Mouse (Mus musculus) Patski (cell line): ENCODE measurements at regions not wholly inside any gene's neighbourhood (a gene's known extent, or its start where the extent isn't known, plus 50 kb on each side); places are given as distances from the start of the nearest gene placed in this dataset.

Experiments used
- ATAC-seq: fragments of 100-300 bp; one replicate; pipeline ENCODE4 v1.8.0; 2021
- CTCF ChIA-PET: fragments of 350-600 bp; sonication (Branson Sonifier 250); formaldehyde crosslinking; loops from one replicate; lab custom pipeline; 2022; ENCODE audit warnings: inconsistent platforms; lab: Charles Lee
- POLR2A ChIA-PET: fragments of 350-600 bp; sonication (Branson Sonifier 250); formaldehyde crosslinking; loops from one replicate; lab custom pipeline; 2022; ENCODE audit warnings: antibody characterized with exemption, inconsistent platforms; lab: Charles Lee
- DNase-seq: peaks from one replicate; pipeline ENCODE4 v3.0.0-alpha.2; 2011; ENCODE audit warnings: low read depth, low spot score
- H3K27me3 ChIP-seq: fragments of 371-371 bp; one replicate; pipeline ENCODE4 v1.5.1; 2021
- CTCF ChIP-seq: fragments of 100-300 bp; IDR thresholded peaks from one replicate; pipeline ENCODE4 v1.5.1; 2021
- in situ Hi-C: fragments of 300-500 bp; cut with MboI; formaldehyde crosslinking; loops from 3 replicates; pipeline ENCODE4 v1.11.1; 2018; ENCODE audit warnings: low pct_unique_long_range_greater_than_20kb, mixed read lengths

DNA sequence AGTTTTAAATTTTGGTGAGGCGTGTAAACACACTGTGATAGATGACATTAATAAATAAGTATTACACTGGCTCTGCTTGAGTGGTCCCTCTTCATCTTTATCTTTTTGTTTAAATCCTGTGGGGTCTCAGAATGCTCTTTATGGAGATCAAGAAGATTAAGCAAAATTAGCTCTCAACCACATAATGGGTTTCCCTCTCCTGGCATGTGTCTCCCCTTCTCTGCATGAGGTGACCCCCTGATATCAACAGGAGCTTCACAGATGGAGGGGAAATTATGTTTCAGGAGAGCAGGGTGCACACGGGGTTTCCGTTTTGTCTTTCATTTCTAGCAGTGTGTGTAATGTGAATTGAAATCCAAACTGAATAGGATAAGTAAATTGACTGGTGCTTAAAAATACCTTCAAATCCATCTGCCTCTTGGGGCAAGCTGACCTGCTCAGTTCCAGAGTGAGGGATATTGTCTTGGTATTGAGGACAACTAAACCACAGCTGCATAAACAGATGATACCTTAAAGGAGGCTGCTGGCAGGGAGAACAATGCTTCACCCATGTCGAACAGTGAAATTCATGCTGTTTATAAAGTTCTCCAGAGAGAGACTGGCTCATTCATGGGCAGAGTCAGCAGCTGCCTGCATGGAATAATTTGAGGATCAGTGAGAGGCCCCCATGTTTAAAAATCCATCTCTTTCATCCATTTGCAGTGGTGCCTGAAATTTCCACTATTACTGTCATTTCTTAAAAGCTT, 518.3 kb upstream of the Nr2f1 start:
- CTCF ChIA-PET, result no interaction called here
- no peak for TF ChIP-seq CTCF
- POLR2A ChIA-PET, result no interaction called here
- DNase-seq, result no peak
- no peak for ATAC-seq
- H3K27me3 ChIP-seq, result no peaks in the 10 kb centered on the region
- in situ Hi-C loops, result no loop called here

DNA sequence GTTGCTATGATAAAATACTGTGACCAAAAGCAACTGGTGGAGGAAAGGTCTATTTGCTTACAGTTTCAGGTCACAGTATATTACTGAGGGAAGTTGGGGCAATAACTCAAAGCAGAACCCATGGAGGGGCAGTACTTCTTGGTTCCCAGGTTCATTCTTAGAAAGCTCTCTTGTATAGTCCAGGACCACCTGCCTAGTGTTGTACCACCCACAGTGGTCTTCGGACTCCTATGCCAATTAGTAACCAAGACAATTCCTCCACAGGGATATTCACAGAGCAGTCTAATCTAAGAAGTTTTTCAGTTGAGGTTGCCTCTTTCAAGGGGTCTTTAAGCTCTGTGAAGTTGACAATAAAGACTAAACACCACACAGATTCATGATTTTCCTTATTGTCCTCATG, 517.6 kb upstream of the Nr2f1 start:
- TF ChIP-seq CTCF, result no peak
- CTCF ChIA-PET, result no interaction called here

DNA sequence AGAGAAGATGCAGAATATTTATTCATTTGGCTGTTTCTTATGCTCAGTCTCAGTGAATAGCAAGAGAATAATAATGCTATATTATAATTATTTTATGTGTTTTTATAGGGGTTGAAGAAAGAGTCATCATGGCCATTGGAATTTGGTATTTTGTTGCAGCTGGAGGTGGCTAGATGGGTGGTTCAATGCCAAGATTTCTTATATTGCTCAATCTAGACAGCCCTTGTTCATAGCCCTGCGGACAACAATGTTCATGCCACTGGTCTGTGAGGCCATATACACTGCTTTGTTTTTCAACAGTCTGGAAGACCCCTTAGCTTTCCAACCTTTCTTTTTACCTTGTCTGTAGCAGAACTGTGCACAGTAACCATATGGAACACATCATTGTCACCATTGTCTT, 505.1 kb upstream of the Nr2f1 start:
- TF ChIP-seq CTCF, result no peak
- H3K27me3 ChIP-seq, result no peaks in the 10 kb centered on the region
- in situ Hi-C loops, result no loop called here
- DNase-seq (no peak), ATAC-seq (no peak)
- ChIA-PET POLR2A (no interaction called here), CTCF (no interaction called here)

More for the DNA sequence above, 517.6 kb upstream of the Nr2f1 start:
- no peaks in the 10 kb centered on the region for H3K27me3 ChIP-seq
- ATAC-seq, result no peak
- no peak for DNase-seq
- POLR2A ChIA-PET, result no interaction called here
- in situ Hi-C loops, result no loop called here

DNA sequence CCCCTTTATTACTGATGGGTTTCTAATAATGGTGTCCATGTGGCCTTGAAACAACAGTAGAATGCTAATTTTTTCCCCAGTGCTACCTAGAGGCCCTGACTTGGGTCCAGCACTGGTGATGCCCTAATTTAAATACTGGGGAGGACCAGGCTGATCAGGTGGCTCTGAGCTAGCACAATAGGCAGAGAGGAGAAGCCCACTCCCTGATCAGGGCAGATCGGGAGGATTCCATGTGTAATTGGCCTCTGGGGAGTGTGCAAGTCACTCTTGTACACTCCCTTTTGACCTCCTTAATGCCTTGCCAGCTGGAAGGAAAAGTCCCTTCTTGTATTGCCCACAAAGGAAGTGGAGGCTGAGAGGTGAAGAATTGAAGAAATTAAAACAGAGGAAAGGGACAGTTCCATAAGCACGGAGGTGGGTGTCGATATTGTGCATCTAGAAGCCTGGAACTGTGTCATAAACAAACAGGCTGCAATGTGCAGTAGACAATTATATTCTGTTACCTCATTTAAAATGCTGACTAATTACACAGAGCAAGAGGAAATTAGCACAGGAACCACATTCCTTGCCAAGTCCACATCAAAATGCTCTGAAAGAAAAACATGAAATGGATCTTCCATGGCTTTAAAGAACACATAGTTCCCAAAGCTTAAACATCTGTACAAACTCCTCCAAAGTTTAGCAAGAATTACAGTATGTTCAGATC, 498.4 kb upstream of the Nr2f1 start:
- TF ChIP-seq CTCF, result no peak
- POLR2A ChIA-PET, result no interaction called here
- no peak for DNase-seq
- in situ Hi-C loops, result no loop called here
- no peak for ATAC-seq
- H3K27me3 ChIP-seq, result no peaks in the 10 kb centered on the region
- CTCF ChIA-PET, result no interaction called here

DNA sequence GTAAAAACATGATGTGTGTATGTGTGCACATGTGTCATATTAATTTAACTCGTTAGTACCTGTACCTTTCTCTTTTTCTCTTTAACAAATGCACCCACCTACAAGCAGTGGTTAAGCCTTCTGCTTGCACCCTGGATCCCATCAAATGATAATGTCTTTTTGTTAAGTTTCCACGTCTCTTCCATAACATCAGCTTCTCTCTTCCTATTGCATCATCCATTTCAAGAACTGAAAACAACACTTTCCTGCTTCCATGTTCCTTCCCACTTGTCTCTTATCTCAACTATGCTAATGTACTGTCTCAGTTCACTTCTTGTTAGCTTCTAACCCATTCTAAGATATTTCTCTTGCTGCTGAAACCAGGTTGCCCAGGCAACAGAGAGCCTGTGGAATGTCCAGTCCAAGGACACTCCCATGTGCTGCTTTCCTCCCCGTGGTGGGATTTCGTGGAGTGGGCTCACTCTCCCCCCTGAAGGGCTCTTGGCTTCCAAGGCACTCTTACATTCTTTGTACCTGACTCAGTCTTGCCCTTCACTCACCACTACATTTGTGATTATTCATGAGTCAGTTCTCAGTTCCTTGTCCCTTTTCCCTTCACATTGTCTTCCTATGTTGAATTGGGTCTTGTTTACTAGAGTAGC, 479.8 kb upstream of the Nr2f1 start:
- in situ Hi-C loops, result no loop called here
- CTCF ChIA-PET, result no interaction called here
- no peaks in the 10 kb centered on the region for H3K27me3 ChIP-seq
- DNase-seq (no peak), ATAC-seq (peak; percentile 93)
- POLR2A ChIA-PET, result no interaction called here
- no peak for TF ChIP-seq CTCF

DNA sequence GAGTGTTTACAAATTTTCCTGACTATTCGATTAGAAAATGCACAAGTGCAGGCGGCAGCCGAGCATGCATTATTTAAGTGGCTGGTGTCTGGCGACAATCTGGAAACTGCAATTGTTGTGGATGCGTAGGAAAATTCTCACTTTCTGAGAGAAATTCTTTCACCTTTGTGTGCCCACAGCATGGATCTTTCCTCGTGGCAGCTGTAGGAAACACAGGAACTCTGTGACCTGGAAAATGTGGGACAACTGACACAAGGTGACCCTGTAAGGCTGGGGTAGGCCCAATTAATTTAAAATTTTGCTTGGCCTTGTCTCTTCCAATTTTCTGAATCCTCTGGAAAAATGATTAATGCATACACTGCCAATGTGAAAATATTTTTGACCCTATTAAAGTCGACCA, 478.7 kb upstream of the Nr2f1 start:
- in situ Hi-C loops, result no loop called here
- no peaks in the 10 kb centered on the region for H3K27me3 ChIP-seq
- DNase-seq, result no peak
- CTCF ChIA-PET, result no interaction called here
- POLR2A ChIA-PET, result no interaction called here
- TF ChIP-seq CTCF, result no peak
- no peak for ATAC-seq

DNA sequence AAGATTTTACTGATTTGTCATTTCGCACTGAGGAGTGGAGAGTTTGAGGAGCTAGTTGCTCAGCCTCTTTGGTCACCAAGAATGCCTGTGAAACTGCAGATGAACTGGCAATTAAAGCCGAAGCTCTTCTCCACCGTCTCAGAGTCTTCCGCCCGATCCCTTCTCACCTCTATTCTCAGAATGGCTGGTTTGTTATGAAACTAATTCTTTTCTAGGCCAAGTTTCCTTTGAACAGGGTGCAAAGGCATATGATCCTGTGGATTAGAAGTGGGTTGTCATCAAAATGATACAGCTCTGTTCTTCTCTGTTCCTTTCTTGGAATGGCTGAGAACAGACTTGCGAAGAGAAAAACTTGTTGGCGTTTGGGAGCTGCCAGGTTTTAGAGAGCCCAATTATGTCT, 458.7 kb upstream of the Nr2f1 start:
- ChIA-PET POLR2A (no interaction called here), CTCF (interaction anchor here (1.3 to 1.6 kb wide), 2 partner anchors 12 to 32 kb away, joined by 3 to 4 read pairs; no protein-coding TSS in a partner anchor)
- ATAC-seq, result no peak
- TF ChIP-seq CTCF, result no peak
- no peaks in the 10 kb centered on the region for H3K27me3 ChIP-seq
- no peak for DNase-seq
- in situ Hi-C loops, result no loop called here

DNA sequence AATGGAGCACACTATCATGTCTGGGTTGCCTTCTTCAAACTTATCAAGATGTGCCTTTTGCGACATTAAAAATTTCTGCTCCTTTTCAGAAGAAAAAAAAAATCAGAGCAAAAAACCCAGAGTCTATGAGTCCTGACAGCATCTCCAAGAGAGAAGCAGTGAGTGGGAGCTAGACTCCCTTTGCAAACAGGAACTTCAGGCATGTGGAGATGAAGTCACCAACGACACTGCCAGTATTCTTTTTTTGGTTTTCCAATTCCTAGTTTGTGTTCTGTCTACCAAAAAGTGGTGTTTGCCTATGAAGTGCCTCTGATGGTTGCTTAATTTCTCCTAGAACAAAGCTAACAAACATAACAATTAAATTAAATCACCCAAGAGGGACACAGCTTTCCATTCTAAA, 457.2 kb upstream of the Nr2f1 start:
- ATAC-seq, result no peak

DNA sequence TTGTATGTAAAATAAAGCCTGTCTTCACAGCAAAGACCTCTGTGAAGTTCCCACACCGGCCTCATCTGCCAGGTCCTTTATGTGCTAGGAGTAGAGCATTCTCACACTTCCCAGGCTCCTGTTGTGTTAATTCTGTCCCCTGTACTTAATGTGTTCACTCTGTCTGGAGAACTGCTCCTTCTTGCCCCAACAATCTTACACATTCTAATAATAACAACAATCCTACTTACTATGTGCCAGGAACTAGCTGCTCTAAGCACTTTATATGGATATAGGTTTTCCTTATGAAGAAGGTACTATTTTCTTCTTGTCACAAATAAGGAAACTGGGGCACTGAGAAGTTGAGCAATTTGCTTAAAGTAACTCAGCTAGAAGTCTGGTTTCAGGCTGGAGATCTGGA, 456.6 kb upstream of the Nr2f1 start:
- no peak for ATAC-seq
- ChIA-PET CTCF (interaction anchor here (2.0 kb wide), 1 partner anchor 10 kb away, joined by 6 read pairs; no protein-coding TSS in a partner anchor), POLR2A (no interaction called here)
- in situ Hi-C loops, result no loop called here
- DNase-seq, result no peak
- peaks cover 6% of the 10 kb centered on the region for H3K27me3 ChIP-seq
- no peak for TF ChIP-seq CTCF

More for the DNA sequence above, 457.2 kb upstream of the Nr2f1 start:
- peaks cover 6% of the 10 kb centered on the region for H3K27me3 ChIP-seq
- in situ Hi-C loops, result no loop called here
- no peak for TF ChIP-seq CTCF
- ChIA-PET POLR2A (no interaction called here), CTCF (no interaction called here)
- no peak for DNase-seq

DNA sequence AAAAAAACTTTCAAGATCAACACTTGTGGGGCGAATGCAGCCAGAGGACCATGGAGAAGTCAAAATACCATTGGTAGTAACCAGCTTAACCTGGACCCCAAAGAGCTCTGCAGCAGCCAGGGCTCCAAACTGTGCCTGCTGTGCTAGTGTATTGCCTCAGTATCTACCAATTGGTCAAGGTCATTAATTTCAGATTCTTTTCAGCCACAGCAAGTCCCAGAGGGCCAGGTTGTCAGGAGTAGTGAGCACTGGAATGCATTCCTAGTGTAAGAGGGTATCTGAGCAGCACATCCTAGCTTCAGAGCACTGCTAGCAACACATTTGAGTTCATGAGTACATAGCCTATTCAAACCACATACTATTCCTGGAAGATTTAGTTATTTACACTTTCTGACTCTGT, 451.3 kb upstream of the Nr2f1 start:
- no peak for TF ChIP-seq CTCF
- in situ Hi-C loops, result no loop called here
- ChIA-PET POLR2A (no interaction called here), CTCF (no interaction called here)
- DNase-seq (no peak), ATAC-seq (no peak)
- H3K27me3 ChIP-seq, result peaks cover 6% of the 10 kb centered on the region

DNA sequence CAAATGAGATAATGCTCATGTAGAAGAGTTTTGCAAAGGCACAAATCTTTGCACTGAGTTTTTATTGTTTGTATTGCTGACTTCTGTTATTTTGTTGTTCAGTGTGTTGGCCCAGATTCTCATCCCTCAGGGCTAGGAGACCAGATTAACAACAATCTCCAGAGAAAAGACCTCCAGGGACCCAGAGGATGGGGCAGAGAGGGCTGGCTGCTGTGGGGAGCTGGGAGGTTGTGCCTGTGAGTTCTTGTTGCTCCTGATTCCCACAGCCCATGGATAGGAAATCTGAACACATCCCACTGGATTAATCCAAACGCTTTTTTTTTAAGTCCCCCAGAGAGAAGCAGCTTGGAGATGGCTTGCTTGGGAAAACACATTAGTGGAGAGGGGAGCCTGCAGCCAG, 445.0 kb upstream of the Nr2f1 start:
- DNase-seq, result no peak
- POLR2A ChIA-PET, result no interaction called here
- no peaks in the 10 kb centered on the region for H3K27me3 ChIP-seq
- CTCF ChIA-PET, result no interaction called here
- in situ Hi-C loops, result no loop called here
- no peak for ATAC-seq
- no peak for TF ChIP-seq CTCF
